Mouse (Mus musculus) olfactory bulb, adult 2 months (tissue): ENCODE results near the gene Tnfrsf4.

Source experiments
- CTCF ChIP-seq: fragments of 200-500 bp; IDR thresholded peaks from 2 replicates; pipeline ENCODE4 v1.5.1; 2012; ENCODE audit warnings: low read depth, mild to moderate bottlenecking, low read length, moderate library complexity; ENCODE audit not compliant: insufficient read depth
- POLR2A ChIP-seq: fragments of 200-500 bp; IDR thresholded peaks from 2 replicates; pipeline ENCODE4 v1.6.1; 2012; ENCODE audit warnings: mild to moderate bottlenecking, low read depth, low read length, moderate library complexity; ENCODE audit not compliant: insufficient read depth

GRCm38 (mm10) chr4:156054606-156055005, 41.0 kb downstream of the Tnfrsf4 start:
- TF ChIP-seq CTCF (no peak), POLR2A (no peak)
